Mouse (Mus musculus): Measurements from ENCODE around the gene Ocm. TPM values are rescaled to one million over a fixed set of nuclear protein-coding genes. Genes with fewer than 3 reads are reported as not detected.
"Not testable (repeated sequence)": the region's sequence is repeated elsewhere in the genome, so short reads cannot be mapped to it uniquely, and the experiment has no call there.

Gene Ocm
- total RNA-seq, 1 experiment from 2014 or later, result not detected

DNA sequence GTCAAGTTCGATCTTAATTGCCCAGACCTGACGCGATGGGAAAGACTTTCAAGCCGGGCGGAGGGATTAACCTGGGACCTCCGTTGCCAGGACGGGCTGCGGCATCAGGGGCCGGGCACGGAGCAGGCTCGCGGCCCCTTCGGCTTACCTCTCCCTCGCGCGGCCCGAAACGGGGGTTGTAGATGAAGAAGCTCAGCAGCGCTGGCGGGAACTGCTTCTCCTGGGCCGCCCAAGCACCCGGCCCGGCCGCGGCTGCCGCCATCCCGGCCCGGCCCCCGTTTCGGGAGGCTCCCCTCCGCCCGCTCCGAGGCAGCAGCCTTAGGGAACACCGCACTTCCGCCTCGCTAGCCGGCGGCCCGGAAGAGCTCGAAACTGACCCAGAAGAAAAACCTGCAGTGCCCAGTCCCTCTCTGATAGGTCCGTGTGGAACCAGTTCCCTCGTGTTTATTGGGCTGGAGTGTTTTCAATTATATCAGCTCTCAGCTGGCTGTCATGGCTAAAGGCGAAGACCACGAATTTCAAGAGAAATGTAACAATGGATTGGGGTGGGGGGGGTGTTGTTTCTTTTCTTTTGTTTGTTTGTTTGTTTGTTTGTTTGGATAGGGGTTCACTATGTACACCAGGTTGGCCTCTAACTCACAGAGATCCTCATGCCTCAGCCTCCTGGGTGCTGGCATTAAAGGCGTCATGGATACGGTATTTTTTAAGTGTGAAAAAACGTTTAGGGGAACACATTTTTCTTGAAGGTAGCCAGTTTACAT, 11.7 kb downstream of the Ocm start, which contains the start of gene Ccz1:
TSS of gene Ccz1 (minus strand) at position 327 of the 761 bp plus-strand sequence.
- peak; percentile 91 to 99 for ATAC-seq (replicated peaks in 1 of 2; ENCODE audit: insufficient read depth in 1 of 2, low FRiP score in 2 of 2, low TSS enrichment in 1 of 2, low read depth in 1 of 2, poor library complexity in 2 of 2, severe bottlenecking in 2 of 2)

DNA sequence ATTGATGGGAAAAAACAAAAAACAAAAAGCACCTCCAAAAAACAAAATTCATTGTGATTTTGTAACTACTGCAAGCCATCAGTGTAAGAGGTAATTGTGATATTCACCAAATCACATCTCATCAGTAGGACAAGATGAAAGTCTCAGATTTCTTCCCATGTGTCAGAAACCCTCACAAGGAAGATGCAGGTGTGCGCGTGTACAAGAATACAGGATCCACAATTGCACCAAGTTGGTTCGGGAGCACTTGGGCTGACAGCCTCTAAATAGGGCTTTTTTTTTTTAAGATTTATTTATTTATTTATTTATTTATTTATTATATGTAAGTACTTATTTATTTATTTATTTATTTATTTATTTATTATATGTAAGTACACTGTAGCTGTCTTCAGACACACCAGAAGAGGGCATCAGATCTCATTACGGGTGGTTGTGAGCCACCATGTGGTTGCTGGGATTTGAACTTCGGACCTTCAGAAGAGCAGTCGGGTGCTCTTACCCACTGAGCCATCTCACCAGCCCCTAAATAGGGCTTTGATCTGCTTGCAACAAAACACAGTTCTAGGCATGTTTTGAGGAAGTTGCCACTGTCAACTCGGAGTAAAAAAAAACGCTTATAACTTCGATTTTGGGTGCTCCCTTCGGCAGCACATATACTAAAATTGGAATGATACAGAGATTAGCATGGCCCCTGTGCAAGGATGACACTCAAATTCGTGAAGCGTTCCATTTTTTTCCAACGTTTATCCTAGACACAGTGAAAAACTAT, 12.9 kb downstream of the Ocm start:
- not testable (repeated sequence) for ATAC-seq (replicated peaks in 1 of 2; ENCODE audit: insufficient read depth in 1 of 2, low FRiP score in 2 of 2, low TSS enrichment in 1 of 2, low read depth in 1 of 2, poor library complexity in 2 of 2, severe bottlenecking in 2 of 2)

DNA sequence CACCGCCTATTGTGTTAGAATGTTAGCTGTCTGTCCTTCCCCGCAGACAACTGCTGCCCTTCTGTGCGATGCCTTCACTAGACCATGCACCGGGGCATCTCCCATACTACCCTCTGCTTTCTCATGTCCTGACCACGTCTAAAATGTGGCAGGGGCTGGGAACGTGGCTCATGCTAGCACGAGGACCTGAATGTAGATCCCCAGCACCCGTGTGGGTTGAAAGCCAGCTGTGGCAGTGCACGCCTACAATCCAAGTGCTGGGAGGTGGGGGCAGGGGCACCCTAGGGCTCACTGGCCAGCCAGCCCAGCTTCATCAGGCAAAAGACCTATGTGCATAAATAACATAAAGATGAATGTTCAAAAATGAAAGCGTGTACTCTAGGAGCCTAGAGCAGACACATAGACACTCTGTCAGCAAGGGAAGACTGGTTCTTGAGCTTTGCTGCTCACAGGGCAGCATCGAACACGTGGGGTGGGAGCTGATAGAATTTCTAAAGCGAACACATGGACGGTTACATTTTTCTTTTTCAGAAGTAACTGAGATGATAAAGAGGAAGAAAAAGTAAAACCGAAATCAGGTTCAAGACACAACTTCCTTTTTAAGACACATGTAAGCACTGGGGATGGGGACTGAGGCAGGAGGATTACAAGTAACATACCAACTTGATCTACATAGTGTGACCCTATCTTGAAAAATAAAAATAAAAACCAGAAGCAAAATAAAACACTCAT, 23.8 kb downstream of the Ocm start:
- peak in 1 of 2 experiments; percentile 32; a peak in 3 of 4 replicates for ATAC-seq (replicated peaks in 1 of 2; ENCODE audit: insufficient read depth in 1 of 2, low FRiP score in 2 of 2, low TSS enrichment in 1 of 2, low read depth in 1 of 2, poor library complexity in 2 of 2, severe bottlenecking in 2 of 2)

DNA sequence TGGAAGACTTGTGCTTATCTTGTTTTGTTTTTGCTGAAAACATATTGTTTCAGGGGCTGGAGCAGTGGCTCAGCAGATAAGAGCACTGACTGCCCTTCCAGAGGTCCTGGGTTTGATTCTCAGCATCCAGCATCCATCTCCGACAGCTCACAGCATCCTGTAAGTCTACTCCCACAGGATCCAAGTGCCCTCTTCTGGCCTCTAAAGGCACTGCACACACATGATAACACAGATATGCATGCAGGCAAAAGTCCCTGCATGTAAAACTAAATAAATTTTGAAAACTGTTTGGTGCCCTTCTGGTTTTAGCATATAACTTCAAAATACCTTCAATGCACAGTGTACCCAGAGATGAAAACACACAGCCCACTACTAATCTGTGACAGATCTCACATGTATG, 27.1 kb downstream of the Ocm start:
- ATAC-seq (replicated peaks in 1 of 2; ENCODE audit: insufficient read depth in 1 of 2, low FRiP score in 2 of 2, low TSS enrichment in 1 of 2, low read depth in 1 of 2, poor library complexity in 2 of 2, severe bottlenecking in 2 of 2), result no peak; a peak in 1 of 4 replicates

DNA sequence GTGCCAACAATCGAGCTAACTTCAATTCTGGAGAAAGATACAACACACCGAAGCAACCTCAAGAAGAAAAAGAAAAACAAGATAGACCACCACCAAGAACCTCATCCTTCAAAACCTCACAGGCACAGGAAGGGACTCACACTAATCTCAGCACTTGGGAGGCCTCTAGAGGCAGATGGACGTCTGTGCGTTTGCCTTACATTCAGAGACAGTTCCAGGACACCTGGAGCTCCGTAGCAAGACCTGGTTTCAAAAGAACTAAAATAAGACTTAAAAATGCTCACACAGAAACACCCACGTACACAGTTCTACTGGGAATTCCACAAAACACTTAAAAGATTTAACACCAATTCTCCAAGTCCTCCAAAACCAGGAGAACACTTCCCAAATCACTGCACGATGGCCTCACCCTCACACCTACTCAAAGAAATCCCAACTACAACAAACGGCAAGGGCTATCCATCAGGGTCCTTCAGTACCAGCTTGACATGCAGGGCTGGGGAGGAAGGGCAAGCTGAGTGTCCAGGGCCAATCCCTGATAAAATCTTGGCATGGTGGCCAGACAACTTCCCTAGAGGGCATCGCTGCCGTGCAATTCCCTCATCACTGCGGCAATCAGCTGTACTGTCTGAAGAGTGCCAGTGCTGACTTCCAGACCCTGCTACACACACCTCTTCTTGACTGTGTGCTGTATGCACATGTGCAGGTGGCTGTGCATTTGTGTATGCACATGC, 31.7 kb downstream of the Ocm start:
- no peak for ATAC-seq (replicated peaks in 1 of 2; ENCODE audit: insufficient read depth in 1 of 2, low FRiP score in 2 of 2, low TSS enrichment in 1 of 2, low read depth in 1 of 2, poor library complexity in 2 of 2, severe bottlenecking in 2 of 2)

DNA sequence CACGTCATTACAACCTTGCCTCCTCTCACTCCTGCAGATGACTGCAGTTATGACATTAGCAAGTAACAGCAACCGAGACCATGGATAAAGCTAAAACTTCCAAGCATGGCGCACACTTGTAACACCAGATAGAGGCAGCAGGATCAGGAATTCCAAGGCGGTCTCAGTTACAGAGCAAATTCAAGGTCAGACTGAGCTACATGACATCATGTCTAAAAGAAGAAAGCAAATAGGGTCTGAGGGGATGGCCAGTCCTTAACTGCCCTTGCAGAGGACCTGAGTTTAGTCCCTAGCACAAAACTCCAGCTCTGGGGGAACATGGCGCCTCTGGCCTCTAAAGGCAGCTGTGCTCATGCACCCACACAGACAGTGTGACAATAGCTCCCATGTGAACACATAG, 32.6 kb downstream of the Ocm start:
- no peak for ATAC-seq (replicated peaks in 1 of 2; ENCODE audit: insufficient read depth in 1 of 2, low FRiP score in 2 of 2, low TSS enrichment in 1 of 2, low read depth in 1 of 2, poor library complexity in 2 of 2, severe bottlenecking in 2 of 2)

DNA sequence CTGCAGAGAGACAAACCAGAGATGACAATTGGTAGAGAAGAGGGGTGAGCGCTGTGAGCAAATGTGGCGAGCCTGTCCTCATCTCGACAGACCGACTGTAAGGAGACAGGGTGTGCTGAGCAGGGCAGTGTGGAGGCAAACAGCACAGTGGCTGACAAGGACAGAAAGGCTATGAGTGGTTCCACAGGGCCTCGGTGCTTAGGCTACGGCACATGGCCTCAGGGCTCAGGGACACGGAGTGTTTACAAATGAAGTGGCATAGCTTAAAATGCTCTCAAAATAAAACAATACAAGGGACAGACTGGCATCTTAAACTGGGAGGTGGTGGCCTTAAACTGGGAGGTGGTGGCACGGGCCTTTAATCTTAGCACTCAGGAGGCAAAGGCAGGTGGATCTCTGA, 33.2 kb downstream of the Ocm start:
- no peak for ATAC-seq (replicated peaks in 1 of 2; ENCODE audit: insufficient read depth in 1 of 2, low FRiP score in 2 of 2, low TSS enrichment in 1 of 2, low read depth in 1 of 2, poor library complexity in 2 of 2, severe bottlenecking in 2 of 2)

DNA sequence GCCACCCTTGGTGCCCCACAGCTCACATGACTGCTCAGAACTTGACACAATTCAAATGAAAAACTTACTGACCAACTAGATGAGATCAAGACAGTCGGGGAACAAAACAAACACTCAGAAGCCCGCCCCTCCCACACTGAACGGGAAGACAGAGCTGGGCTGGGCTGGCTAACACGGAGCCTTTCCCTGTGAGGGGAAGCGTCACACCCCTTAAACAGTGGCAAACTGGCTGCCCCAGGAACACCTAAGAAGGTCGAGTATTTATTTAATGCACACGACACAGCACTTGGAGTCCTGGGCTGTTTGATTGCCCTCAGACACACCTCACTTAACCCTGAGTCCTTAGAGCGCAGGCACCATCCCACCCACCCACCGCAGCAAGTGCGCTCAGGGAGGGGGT, 33.8 kb downstream of the Ocm start:
- ATAC-seq (replicated peaks in 1 of 2; ENCODE audit: insufficient read depth in 1 of 2, low FRiP score in 2 of 2, low TSS enrichment in 1 of 2, low read depth in 1 of 2, poor library complexity in 2 of 2, severe bottlenecking in 2 of 2), result no peak

DNA sequence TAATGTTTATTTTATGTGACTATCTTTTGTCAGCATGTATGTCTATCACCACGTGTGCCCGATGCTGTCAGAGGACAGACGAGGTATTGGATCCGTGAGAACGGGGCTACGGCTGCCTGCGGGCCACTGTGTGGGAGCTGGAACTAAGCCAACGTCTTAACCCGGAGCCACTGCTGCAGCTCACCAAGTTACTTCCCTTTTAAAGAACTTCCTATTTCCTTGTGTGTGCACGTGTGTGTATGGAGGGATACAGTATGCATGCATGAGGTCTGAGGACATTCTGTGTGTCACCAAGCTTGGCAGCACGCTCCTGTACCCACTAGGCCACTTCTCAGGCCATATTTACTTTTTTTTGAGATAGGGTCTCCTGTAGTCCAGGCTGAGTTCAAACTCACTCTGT, 36.4 kb downstream of the Ocm start:
- peak; percentile 93 to 94 for ATAC-seq (replicated peaks in 1 of 2; ENCODE audit: insufficient read depth in 1 of 2, low FRiP score in 2 of 2, low TSS enrichment in 1 of 2, low read depth in 1 of 2, poor library complexity in 2 of 2, severe bottlenecking in 2 of 2)

DNA sequence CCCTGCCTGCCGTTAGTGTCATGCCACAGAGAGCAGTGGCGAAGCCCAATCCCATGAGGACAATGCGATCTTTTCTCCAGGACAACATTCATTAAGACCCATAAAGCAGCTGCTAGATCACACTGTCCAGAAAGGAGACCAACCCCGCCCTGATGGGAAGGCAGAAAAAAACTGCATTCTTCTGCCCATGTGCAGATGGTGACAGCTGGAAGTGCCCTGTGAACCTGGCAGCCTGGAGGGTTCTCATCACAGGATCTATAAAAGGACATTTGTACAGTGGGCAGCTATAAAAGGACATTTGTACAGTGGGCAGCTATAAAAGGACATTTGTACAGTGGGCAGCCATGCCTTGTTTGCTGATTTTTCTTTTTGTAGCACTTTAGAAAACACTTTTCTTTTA, 37.4 kb downstream of the Ocm start:
- no peak for ATAC-seq (replicated peaks in 1 of 2; ENCODE audit: insufficient read depth in 1 of 2, low FRiP score in 2 of 2, low TSS enrichment in 1 of 2, low read depth in 1 of 2, poor library complexity in 2 of 2, severe bottlenecking in 2 of 2)

DNA sequence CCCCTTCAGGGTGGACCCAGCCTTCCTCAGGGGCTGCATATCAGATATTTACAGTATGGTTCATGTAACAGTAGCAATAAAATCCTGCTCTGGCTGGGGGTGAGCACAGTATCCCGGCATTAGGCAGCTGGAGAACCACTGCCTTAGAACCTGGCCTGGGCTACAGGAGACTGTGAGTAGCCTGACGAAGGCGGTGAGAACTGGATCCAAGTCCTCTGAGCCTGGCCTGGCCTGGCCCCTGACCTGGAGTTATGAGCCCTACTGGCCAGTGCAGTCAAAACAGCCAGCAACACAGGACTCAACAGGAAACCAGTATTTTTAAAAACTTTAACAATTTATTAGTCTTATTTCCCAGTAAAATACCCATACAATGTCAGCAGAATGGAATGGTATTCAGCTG, 38.9 kb downstream of the Ocm start:
- ATAC-seq (replicated peaks in 1 of 2; ENCODE audit: insufficient read depth in 1 of 2, low FRiP score in 2 of 2, low TSS enrichment in 1 of 2, low read depth in 1 of 2, poor library complexity in 2 of 2, severe bottlenecking in 2 of 2), result no peak

DNA sequence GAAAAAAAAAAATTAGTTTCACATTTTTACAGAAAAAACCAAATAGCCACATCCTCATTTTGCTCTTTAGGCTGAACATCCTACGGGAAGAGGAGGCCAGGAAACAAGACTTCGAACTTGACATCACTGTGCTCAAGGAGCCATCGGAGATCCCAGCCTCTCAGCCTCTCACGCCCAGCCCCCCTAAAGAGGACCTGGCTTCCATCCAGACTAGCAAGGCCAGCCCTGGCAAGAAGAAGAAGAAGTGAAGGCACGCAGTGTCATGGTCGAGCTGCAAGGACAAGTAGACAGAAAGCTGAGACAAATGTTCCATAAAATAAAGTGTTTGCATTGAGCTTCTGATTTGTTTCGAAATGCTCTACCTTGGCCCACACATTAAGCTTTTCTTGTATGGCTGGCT, 41.1 kb downstream of the Ocm start:
- ATAC-seq (replicated peaks in 1 of 2; ENCODE audit: insufficient read depth in 1 of 2, low FRiP score in 2 of 2, low TSS enrichment in 1 of 2, low read depth in 1 of 2, poor library complexity in 2 of 2, severe bottlenecking in 2 of 2), result no peak

DNA sequence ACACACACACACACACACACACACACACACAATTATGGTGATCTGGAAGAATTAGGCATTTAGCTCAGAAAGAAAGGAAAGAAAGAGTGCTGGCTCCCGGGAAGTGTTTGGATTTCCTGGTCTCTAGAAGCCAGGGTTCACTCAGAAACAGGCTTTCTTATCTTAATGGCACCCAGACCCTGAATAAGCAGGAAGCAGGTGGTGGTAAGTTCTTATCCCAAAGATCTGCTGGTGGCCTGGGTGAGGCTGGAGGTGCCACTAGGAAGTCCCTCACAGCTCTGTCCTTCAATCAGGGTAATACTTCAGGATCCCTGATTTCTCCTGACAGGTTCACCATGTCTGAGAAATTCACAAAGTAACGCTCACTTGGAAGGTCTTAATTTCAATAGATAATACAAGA, 44.1 kb downstream of the Ocm start:
- ATAC-seq (replicated peaks in 1 of 2; ENCODE audit: insufficient read depth in 1 of 2, low FRiP score in 2 of 2, low TSS enrichment in 1 of 2, low read depth in 1 of 2, poor library complexity in 2 of 2, severe bottlenecking in 2 of 2), result no peak

DNA sequence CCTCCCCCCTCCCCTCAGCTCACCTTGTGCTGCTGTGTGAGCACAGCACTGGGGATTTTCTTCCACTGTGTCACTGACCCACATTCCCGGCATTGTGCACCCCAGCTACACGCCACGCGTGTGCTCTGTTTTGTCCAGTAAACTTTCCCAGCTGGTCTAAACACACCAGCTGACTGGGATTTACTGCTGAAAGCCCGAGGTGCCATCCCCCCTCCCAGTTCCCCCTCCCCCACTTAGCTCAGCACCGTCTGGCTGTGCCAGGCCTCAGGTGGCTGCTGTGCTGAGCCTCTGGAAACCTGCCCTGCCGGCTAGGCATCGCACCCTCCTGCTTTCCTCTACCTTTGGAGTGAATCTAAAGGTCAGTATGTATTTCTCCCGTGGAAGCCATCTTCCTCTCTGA, 45.6 kb downstream of the Ocm start:
- no peak for ATAC-seq (replicated peaks in 1 of 2; ENCODE audit: insufficient read depth in 1 of 2, low FRiP score in 2 of 2, low TSS enrichment in 1 of 2, low read depth in 1 of 2, poor library complexity in 2 of 2, severe bottlenecking in 2 of 2)

DNA sequence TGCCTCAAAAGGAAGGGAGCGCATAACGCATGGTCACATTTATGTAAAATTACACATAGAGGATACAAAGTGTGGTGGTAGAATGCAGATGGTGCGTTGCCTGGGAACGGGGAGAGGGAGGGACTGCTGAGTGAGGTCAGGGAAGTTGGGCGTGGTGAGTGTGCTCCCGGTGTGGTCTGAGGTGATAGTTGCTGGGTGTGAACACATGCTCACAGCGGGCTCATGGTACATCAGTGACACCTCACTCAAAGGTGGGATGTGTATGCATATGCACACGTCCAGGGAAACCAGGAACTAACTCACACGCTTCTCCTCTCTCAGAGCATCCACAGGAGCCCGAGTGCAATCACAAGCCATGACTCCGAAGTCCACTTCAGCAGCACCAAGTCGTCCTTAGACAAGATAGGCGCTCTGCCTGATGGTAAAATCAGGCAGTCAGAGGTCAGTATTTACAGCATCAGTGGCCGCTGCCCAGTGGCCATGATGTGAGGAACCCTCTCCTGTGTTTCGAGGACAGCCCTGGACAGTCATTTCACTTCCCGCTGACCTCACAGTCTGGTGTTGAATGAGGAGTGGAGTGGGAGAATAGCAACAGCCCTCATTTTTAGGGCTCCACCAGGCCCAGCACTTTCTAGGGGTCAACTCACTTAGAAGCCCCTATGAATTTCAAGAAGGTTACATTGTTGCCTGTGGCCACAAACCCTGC, 49.6 kb downstream of the Ocm start:
- ATAC-seq (replicated peaks in 1 of 2; ENCODE audit: insufficient read depth in 1 of 2, low FRiP score in 2 of 2, low TSS enrichment in 1 of 2, low read depth in 1 of 2, poor library complexity in 2 of 2, severe bottlenecking in 2 of 2), result no peak

DNA sequence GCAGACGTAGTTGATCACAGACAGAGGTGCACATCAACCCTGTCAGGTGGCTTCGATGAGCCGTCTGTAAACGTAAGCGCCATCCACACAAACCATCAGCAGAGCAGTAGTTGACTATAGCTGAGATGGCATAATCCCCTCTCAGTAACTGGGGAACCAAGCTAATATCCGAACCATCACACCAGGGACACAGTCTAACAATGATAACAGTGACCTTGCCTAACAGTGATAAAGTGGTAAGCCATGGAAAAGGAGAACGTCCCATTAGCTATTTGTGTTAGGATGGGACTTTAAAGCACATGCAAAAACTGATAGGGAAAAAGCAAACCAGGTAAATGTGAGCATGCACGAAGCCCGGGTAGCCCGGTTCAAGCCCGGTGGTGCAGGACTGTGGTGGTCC, 50.2 kb downstream of the Ocm start:
- ATAC-seq (replicated peaks in 1 of 2; ENCODE audit: insufficient read depth in 1 of 2, low FRiP score in 2 of 2, low TSS enrichment in 1 of 2, low read depth in 1 of 2, poor library complexity in 2 of 2, severe bottlenecking in 2 of 2), result no peak

DNA sequence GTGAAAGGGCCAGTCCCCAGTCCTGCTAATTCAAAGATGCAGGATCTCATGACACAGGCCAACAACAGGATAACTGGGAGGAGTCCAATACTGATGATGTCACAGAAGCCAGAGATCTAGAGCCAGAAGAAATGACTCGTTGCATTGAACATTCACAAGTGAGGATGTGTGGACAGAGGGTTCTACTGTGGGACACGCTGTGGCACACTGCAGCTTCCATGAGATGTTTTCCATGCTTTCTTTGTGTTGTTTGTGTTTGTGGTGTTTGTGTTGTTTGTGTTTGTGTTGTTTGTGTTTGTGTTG, 50.9 kb downstream of the Ocm start:
- no peak for ATAC-seq (replicated peaks in 1 of 2; ENCODE audit: insufficient read depth in 1 of 2, low FRiP score in 2 of 2, low TSS enrichment in 1 of 2, low read depth in 1 of 2, poor library complexity in 2 of 2, severe bottlenecking in 2 of 2)

Data from hematopoietic stem cell, adult 5-6 weeks (primary cell).